Mouse (Mus musculus): ENCODE data around the gene Sec14l2. TPM values are rescaled to one million over a fixed set of nuclear protein-coding genes. Genes with fewer than 3 reads are reported as not detected.

The Sec14l2 gene
- polyA plus RNA-seq, 1 experiment, result 43.0 TPM

- no peak for DNase-seq (ENCODE audit: extremely low spot score in 1 of 2, low spot score in 1 of 2)
Observed at GRCm38 (mm10) chr11:4062981-4063380, 60.2 kb downstream of the Sec14l2 start.

GRCm38 (mm10) chr11:4062523-4062922 lies 60.7 kb downstream of the Sec14l2 start:
- no peak for DNase-seq (ENCODE audit: extremely low spot score in 1 of 2, low spot score in 1 of 2)

GRCm38 (mm10) chr11:4060866-4061575 lies 62.2 kb downstream of the Sec14l2 start:
- peak; percentile 17 to 38 for DNase-seq (ENCODE audit: extremely low spot score in 1 of 2, low spot score in 1 of 2)

GRCm38 (mm10) chr11:4053586-4053985 lies 69.6 kb downstream of the Sec14l2 start:
- peak; percentile 27 to 87 for DNase-seq (ENCODE audit: extremely low spot score in 1 of 2, low spot score in 1 of 2)

- DNase-seq (ENCODE audit: extremely low spot score in 1 of 2, low spot score in 1 of 2), result no peak
Observed at GRCm38 (mm10) chr11:4048438-4048837, 74.8 kb downstream of the Sec14l2 start.

- DNase-seq (ENCODE audit: extremely low spot score in 1 of 2, low spot score in 1 of 2), result no peak
Observed at GRCm38 (mm10) chr11:4047766-4048165, 75.4 kb downstream of the Sec14l2 start.

Other genes with a start within 250 kb of the Sec14l2 start
- 0.28 and 0.46 TPM in 2 replicates for gene 4921536K21Rik, start 228.3 kb downstream of the Sec14l2 start, polyA plus RNA-seq (2012; rRNA removed)
- gene Dusp18, start 228.2 kb downstream of the Sec14l2 start, polyA plus RNA-seq (2012; rRNA removed), result 18.4 and 20.3 TPM in 2 replicates
- gene Slc35e4, start 208.8 kb downstream of the Sec14l2 start, polyA plus RNA-seq (2012; rRNA removed), result 23.9 and 24.0 TPM in 2 replicates
- gene Tcn2, start 191.3 kb downstream of the Sec14l2 start, polyA plus RNA-seq (2012; rRNA removed), result 33.2 and 39.2 TPM in 2 replicates
- gene Pes1, start 159.4 kb downstream of the Sec14l2 start, polyA plus RNA-seq (2012; rRNA removed), result 34.4 and 36.9 TPM in 2 replicates
- 0.06 TPM in 1 of 2 replicates, not detected in the other for gene 4930556J24Rik, start 146.6 kb downstream of the Sec14l2 start, polyA plus RNA-seq (2012; rRNA removed)
- 25.5 and 26.8 TPM in 2 replicates for gene Gal3st1, start 139.8 kb downstream of the Sec14l2 start, polyA plus RNA-seq (2012; rRNA removed)
- gene Sec14l4, start 92.0 kb downstream of the Sec14l2 start, polyA plus RNA-seq (2012; rRNA removed), result 0.08 and 0.30 TPM in 2 replicates
- 0.40 and 2.2 TPM in 2 replicates for gene Sec14l3, start 58.6 kb downstream of the Sec14l2 start, polyA plus RNA-seq (2012; rRNA removed)
- 112 and 119 TPM in 2 replicates for gene Mtfp1, start 28.0 kb downstream of the Sec14l2 start, polyA plus RNA-seq (2012; rRNA removed)
- gene Rnf215, start 11.8 kb upstream of the Sec14l2 start, polyA plus RNA-seq (2012; rRNA removed), result 47.6 and 48.7 TPM in 2 replicates
- 22.5 and 23.8 TPM in 2 replicates for gene Ccdc157, start 36.9 kb upstream of the Sec14l2 start, polyA plus RNA-seq (2012; rRNA removed)
- 45.6 and 49.0 TPM in 2 replicates for gene Sf3a1, start 36.9 kb upstream of the Sec14l2 start, polyA plus RNA-seq (2012; rRNA removed)
- gene Tbc1d10a, start 63.4 kb upstream of the Sec14l2 start, polyA plus RNA-seq (2012; rRNA removed), result 56.4 and 59.0 TPM in 2 replicates
- gene Castor1, start 94.8 kb upstream of the Sec14l2 start, polyA plus RNA-seq (2012; rRNA removed), result 4.5 and 5.2 TPM in 2 replicates
- 0.08 and 0.18 TPM in 2 replicates for gene Osm, start 113.0 kb upstream of the Sec14l2 start, polyA plus RNA-seq (2012; rRNA removed)
- 0.36 TPM in 2 replicates for gene Lif, start 134.1 kb upstream of the Sec14l2 start, polyA plus RNA-seq (2012; rRNA removed)

Data from frontal cortex, adult 2 months (tissue).